Comparison of ENCODE assay signal across 11 mouse cellular contexts in genomic region chr6:48648779-48649178, GRCm38 (mm10).
"Had no signal": no experiment of that assay in that cellular context is flagged by ENCODE, and none has a peak within 500 bp of the region (broad histone marks: within the 10 kb centered on the region; RNA-seq: fewer than 3 reads in every experiment).

No protein-coding gene starts in this region.

- H3K4me3 ChIP-seq: left cerebral cortex, adult 2 months; limb, embryonic 10.5 days; liver, embryonic 13.5 days; lung, embryonic 15.5 days; megakaryocyte, embryonic 14.5 days; midbrain, embryonic 15.5 days; neural tube, embryonic 12.5 days; stomach, embryonic 15.5 days had no signal

- DNase-seq: liver, embryonic 13.5 days; lung, postnatal 14 days; thymus, postnatal 14 days had no signal

- H3K27ac ChIP-seq: left cerebral cortex, adult 2 months; limb, embryonic 10.5 days; liver, embryonic 13.5 days; lung, embryonic 15.5 days; macrophage; midbrain, embryonic 15.5 days; neural tube, embryonic 12.5 days; stomach, embryonic 15.5 days had no signal

- H3K36me3 ChIP-seq: limb, embryonic 10.5 days; liver, embryonic 13.5 days; lung, embryonic 15.5 days; midbrain, embryonic 15.5 days; neural tube, embryonic 12.5 days; stomach, embryonic 15.5 days had no signal

- H3K4me1 ChIP-seq: midbrain, embryonic 15.5 days; neural tube, embryonic 12.5 days; stomach, embryonic 15.5 days had no signal

- H3K27me3 ChIP-seq: liver, embryonic 13.5 days; lung, embryonic 15.5 days; midbrain, embryonic 15.5 days; neural tube, embryonic 12.5 days; stomach, embryonic 15.5 days had no signal
